Mouse (Mus musculus): Measurements from ENCODE around the gene Sgk2. TPM values are rescaled to one million over a fixed set of nuclear protein-coding genes. Genes with fewer than 3 reads are reported as not detected.
A peak's percentile ranks its signal among the peaks of the same experiment; 100 is the strongest.

Sgk2 gene
- total and polyA plus RNA-seq, 2 experiments from 2014 or later = not detected

GRCm38 (mm10) chr2:163016916-163017743 lies 30.0 kb downstream of the Sgk2 start, which contains the start of gene Ift52:
TSS of gene Ift52 (plus strand) at chr2:163017354.
- Histone ChIP-seq H3K27me3 (ENCODE audit: insufficient read depth, low read length) (no peaks in the 10 kb centered on the region), H3K27ac (ENCODE audit: low read depth, low read length) (peak within 1 kb of the TSS; percentile 87), H3K4me1 (ENCODE audit: insufficient read depth, low read length) (peaks cover 3% of the 10 kb centered on the region; the same call in 1 of the 2 replicates), H3K36me3 (ENCODE audit: insufficient read depth, low read length) (no peaks in the 10 kb centered on the region), H3K4me2 (ENCODE audit: low read depth, low read length, poor library complexity, severe bottlenecking) (peak within 1 kb of the TSS; percentile 59), H3K9ac (replicated peaks; ENCODE audit: low read length, poor library complexity, severe bottlenecking) (peak within 1 kb of the TSS; percentile 80), H3K9me3 (ENCODE audit: low read length) (no peaks in the 10 kb centered on the region), H3K4me3 (ENCODE audit: low read depth, low read length) (peak within 1 kb of the TSS; percentile 69)
- no peak for TF ChIP-seq CTCF (IDR thresholded peaks at IDR 0.05)
- ATAC-seq (ENCODE audit: low FRiP score) (peak; percentile 94), DNase-seq (ENCODE audit: low spot score) (peak; percentile 94)
- WGBS = under 1% methylated on average over 57 of the region's 57 CpGs

GRCm38 (mm10) chr2:163031289-163031688 lies 44.2 kb downstream of the Sgk2 start:
- Histone ChIP-seq H3K4me2 (ENCODE audit: low read depth, low read length, poor library complexity, severe bottlenecking) (no peak overlapping the region), H3K36me3 (ENCODE audit: insufficient read depth, low read length) (peaks cover 49% of the 10 kb centered on the region), H3K4me3 (ENCODE audit: low read depth, low read length) (no peak overlapping the region), H3K9me3 (ENCODE audit: low read length) (no peaks in the 10 kb centered on the region), H3K4me1 (ENCODE audit: insufficient read depth, low read length) (no peaks in the 10 kb centered on the region), H3K27ac (ENCODE audit: low read depth, low read length) (no peak overlapping the region), H3K27me3 (ENCODE audit: insufficient read depth, low read length) (no peaks in the 10 kb centered on the region), H3K9ac (replicated peaks; ENCODE audit: low read length, poor library complexity, severe bottlenecking) (no peak overlapping the region)
- no peak for TF ChIP-seq CTCF (IDR thresholded peaks at IDR 0.05)
- ATAC-seq (ENCODE audit: low FRiP score) = no peak
- WGBS = 94% methylated on average over 5 of the region's 5 CpGs
- DNase-seq (ENCODE audit: low spot score) = no peak

- TF ChIP-seq CTCF (IDR thresholded peaks at IDR 0.05) = no peak
- DNase-seq (ENCODE audit: low spot score) (no peak), ATAC-seq (ENCODE audit: low FRiP score) (no peak)
- H3K27me3 ChIP-seq (ENCODE audit: insufficient read depth, low read length) = no peaks in the 10 kb centered on the region
- no peaks in the 10 kb centered on the region for H3K9me3 ChIP-seq (ENCODE audit: low read length)
- no peak overlapping the region for H3K9ac ChIP-seq (replicated peaks; ENCODE audit: low read length, poor library complexity, severe bottlenecking)
- H3K4me3 ChIP-seq (ENCODE audit: low read depth, low read length) = no peak overlapping the region
- no peaks in the 10 kb centered on the region for H3K4me1 ChIP-seq (ENCODE audit: insufficient read depth, low read length)
- H3K27ac ChIP-seq (ENCODE audit: low read depth, low read length) = no peak overlapping the region
- WGBS = 89% methylated on average over 2 of the region's 2 CpGs
- no peak overlapping the region for H3K4me2 ChIP-seq (ENCODE audit: low read depth, low read length, poor library complexity, severe bottlenecking)
- peaks cover 48% of the 10 kb centered on the region for H3K36me3 ChIP-seq (ENCODE audit: insufficient read depth, low read length)
Observed at GRCm38 (mm10) chr2:163031757-163032156, 44.6 kb downstream of the Sgk2 start.

GRCm38 (mm10) chr2:163032622-163033021 lies 45.5 kb downstream of the Sgk2 start:
- DNase-seq (ENCODE audit: low spot score) (no peak), ATAC-seq (ENCODE audit: low FRiP score) (no peak)
- Histone ChIP-seq H3K4me3 (ENCODE audit: low read depth, low read length) (no peak overlapping the region), H3K27me3 (ENCODE audit: insufficient read depth, low read length) (no peaks in the 10 kb centered on the region), H3K27ac (ENCODE audit: low read depth, low read length) (no peak overlapping the region), H3K36me3 (ENCODE audit: insufficient read depth, low read length) (peaks cover 51% of the 10 kb centered on the region), H3K4me1 (ENCODE audit: insufficient read depth, low read length) (no peaks in the 10 kb centered on the region), H3K4me2 (ENCODE audit: low read depth, low read length, poor library complexity, severe bottlenecking) (no peak overlapping the region), H3K9me3 (ENCODE audit: low read length) (no peaks in the 10 kb centered on the region), H3K9ac (replicated peaks; ENCODE audit: low read length, poor library complexity, severe bottlenecking) (no peak overlapping the region)
- TF ChIP-seq CTCF (IDR thresholded peaks at IDR 0.05) = no peak
- WGBS = 44% methylated on average over 4 of the region's 4 CpGs

- H3K4me2 ChIP-seq (ENCODE audit: low read depth, low read length, poor library complexity, severe bottlenecking) = no peak overlapping the region
- H3K36me3 ChIP-seq (ENCODE audit: insufficient read depth, low read length) = peaks cover 61% of the 10 kb centered on the region
- H3K27ac ChIP-seq (ENCODE audit: low read depth, low read length) = no peak overlapping the region
- 92% methylated on average over 7 of the region's 7 CpGs for WGBS
- no peak overlapping the region for H3K4me3 ChIP-seq (ENCODE audit: low read depth, low read length)
- no peak for TF ChIP-seq CTCF (IDR thresholded peaks at IDR 0.05)
- H3K4me1 ChIP-seq (ENCODE audit: insufficient read depth, low read length) = no peaks in the 10 kb centered on the region
- DNase-seq (ENCODE audit: low spot score) (no peak), ATAC-seq (ENCODE audit: low FRiP score) (no peak)
- H3K9ac ChIP-seq (replicated peaks; ENCODE audit: low read length, poor library complexity, severe bottlenecking) = no peak overlapping the region
- H3K9me3 ChIP-seq (ENCODE audit: low read length) = no peaks in the 10 kb centered on the region
- H3K27me3 ChIP-seq (ENCODE audit: insufficient read depth, low read length) = no peaks in the 10 kb centered on the region
Observed at GRCm38 (mm10) chr2:163039940-163040339, 52.8 kb downstream of the Sgk2 start.

GRCm38 (mm10) chr2:163048125-163048524 lies 61.0 kb downstream of the Sgk2 start:
- 5% methylated on average over 10 of the region's 10 CpGs for WGBS
- Histone ChIP-seq H3K27ac (ENCODE audit: low read depth, low read length) (no peak overlapping the region), H3K4me3 (ENCODE audit: low read depth, low read length) (peak overlapping the region; percentile 18), H3K9ac (replicated peaks; ENCODE audit: low read length, poor library complexity, severe bottlenecking) (no peak overlapping the region), H3K27me3 (ENCODE audit: insufficient read depth, low read length) (no peaks in the 10 kb centered on the region), H3K9me3 (ENCODE audit: low read length) (no peaks in the 10 kb centered on the region), H3K36me3 (ENCODE audit: insufficient read depth, low read length) (peaks cover 30% of the 10 kb centered on the region), H3K4me2 (ENCODE audit: low read depth, low read length, poor library complexity, severe bottlenecking) (peak overlapping the region; percentile 44), H3K4me1 (ENCODE audit: insufficient read depth, low read length) (no peaks in the 10 kb centered on the region)
- DNase-seq (ENCODE audit: low spot score) = peak; percentile 87
- peak; percentile 31; the same call in 1 of the 2 replicates for ATAC-seq (ENCODE audit: low FRiP score)
- peak; percentile 90 for TF ChIP-seq CTCF (IDR thresholded peaks at IDR 0.05)

Measured in midbrain, postnatal 0 days (tissue).